Mouse (Mus musculus): ENCODE measurements at regions not wholly inside any gene's neighbourhood (a gene's known extent, or its start where the extent isn't known, plus 50 kb on each side); places are given as distances from the start of the nearest gene placed in this dataset.

GRCm38 (mm10) chr12:71467820-71468219, 158.1 kb downstream of the Dact1 start:
- Histone ChIP-seq H3K9me3 (replicated peaks) (no peaks in the 10 kb centered on the region), H3K36me3 (no peaks in the 10 kb centered on the region), H3K9ac (no peak overlapping the region), H3K27ac (no peak overlapping the region), H3K4me3 (no peak overlapping the region), H3K4me1 (no peaks in the 10 kb centered on the region), H3K4me2 (no peak overlapping the region), H3K27me3 (replicated peaks) (no peaks in the 10 kb centered on the region)
- no peak for ATAC-seq
- WGBS (ENCODE audit: insufficient replicate concordance): 63% methylated on average over 7 of the region's 7 CpGs

GRCm38 (mm10) chr12:71468324-71468723, 158.6 kb downstream of the Dact1 start:
- WGBS (ENCODE audit: insufficient replicate concordance): 68% methylated on average over 6 of the region's 6 CpGs
- Histone ChIP-seq H3K9me3 (replicated peaks) (no peaks in the 10 kb centered on the region), H3K4me1 (no peaks in the 10 kb centered on the region), H3K27me3 (replicated peaks) (no peaks in the 10 kb centered on the region), H3K9ac (no peak overlapping the region), H3K4me2 (no peak overlapping the region), H3K36me3 (no peaks in the 10 kb centered on the region), H3K27ac (no peak overlapping the region), H3K4me3 (no peak overlapping the region)
- no peak for ATAC-seq

- Histone ChIP-seq H3K27ac (no peak overlapping the region), H3K4me3 (no peak overlapping the region), H3K9ac (no peak overlapping the region), H3K4me2 (no peak overlapping the region), H3K9me3 (replicated peaks) (no peaks in the 10 kb centered on the region), H3K27me3 (replicated peaks) (no peaks in the 10 kb centered on the region), H3K4me1 (no peaks in the 10 kb centered on the region), H3K36me3 (no peaks in the 10 kb centered on the region)
- WGBS (ENCODE audit: insufficient replicate concordance): 77% methylated on average over 13 of the region's 13 CpGs
- no peak for ATAC-seq
Measured at GRCm38 (mm10) chr12:71470983-71471715, 161.5 kb downstream of the Dact1 start.

GRCm38 (mm10) chr12:71471720-71472119, 162.0 kb downstream of the Dact1 start:
- Histone ChIP-seq H3K4me2 (no peak overlapping the region), H3K9me3 (replicated peaks) (no peaks in the 10 kb centered on the region), H3K36me3 (no peaks in the 10 kb centered on the region), H3K4me3 (no peak overlapping the region), H3K4me1 (no peaks in the 10 kb centered on the region), H3K27me3 (replicated peaks) (no peaks in the 10 kb centered on the region), H3K9ac (no peak overlapping the region), H3K27ac (no peak overlapping the region)
- 76% methylated on average over 4 of the region's 4 CpGs for WGBS (ENCODE audit: insufficient replicate concordance)
- no peak for ATAC-seq

GRCm38 (mm10) chr12:71476238-71476637, 166.6 kb downstream of the Dact1 start:
- 46% methylated on average over 4 of the region's 4 CpGs for WGBS (ENCODE audit: insufficient replicate concordance)
- Histone ChIP-seq H3K27ac (no peak overlapping the region), H3K36me3 (no peaks in the 10 kb centered on the region), H3K4me1 (no peaks in the 10 kb centered on the region), H3K9me3 (replicated peaks) (no peaks in the 10 kb centered on the region), H3K4me3 (no peak overlapping the region), H3K9ac (no peak overlapping the region), H3K4me2 (no peak overlapping the region), H3K27me3 (replicated peaks) (no peaks in the 10 kb centered on the region)
- ATAC-seq: no peak

- Histone ChIP-seq H3K4me2 (no peak overlapping the region), H3K27me3 (replicated peaks) (no peaks in the 10 kb centered on the region), H3K36me3 (no peaks in the 10 kb centered on the region), H3K9me3 (replicated peaks) (no peaks in the 10 kb centered on the region), H3K4me3 (no peak overlapping the region), H3K4me1 (0 out of 2 replicates have a peak, but pooled peaks cover under 1% of the 10 kb centered on the region), H3K9ac (no peak overlapping the region), H3K27ac (no peak overlapping the region)
- ATAC-seq: no peak
- 44% methylated on average over 5 of the region's 5 CpGs for WGBS (ENCODE audit: insufficient replicate concordance)
Measured at GRCm38 (mm10) chr12:71477691-71478090, 168.0 kb downstream of the Dact1 start.

GRCm38 (mm10) chr12:71481371-71481770, 171.7 kb downstream of the Dact1 start:
- 58% methylated on average over 6 of the region's 6 CpGs for WGBS (ENCODE audit: insufficient replicate concordance)
- no peak for ATAC-seq
- H3K9me3 ChIP-seq (replicated peaks): no peaks in the 10 kb centered on the region
- no peak overlapping the region for H3K27ac ChIP-seq
- no peaks in the 10 kb centered on the region for H3K36me3 ChIP-seq
- H3K9ac ChIP-seq: no peak overlapping the region
- 0 out of 2 replicates have a peak, but pooled peaks cover 3% of the 10 kb centered on the region for H3K4me1 ChIP-seq
- H3K4me3 ChIP-seq: no peak overlapping the region
- no peaks in the 10 kb centered on the region for H3K27me3 ChIP-seq (replicated peaks)
- no peak overlapping the region for H3K4me2 ChIP-seq

- Histone ChIP-seq H3K4me1 (0 out of 2 replicates have a peak, but pooled peaks cover 3% of the 10 kb centered on the region), H3K9me3 (replicated peaks) (no peaks in the 10 kb centered on the region)
- ATAC-seq: no peak
Measured at GRCm38 (mm10) chr12:71481899-71482593, 172.4 kb downstream of the Dact1 start.

GRCm38 (mm10) chr12:71482619-71483018, 172.9 kb downstream of the Dact1 start:
- Histone ChIP-seq H3K4me3 (no peak overlapping the region), H3K9ac (no peak overlapping the region), H3K36me3 (no peaks in the 10 kb centered on the region), H3K27me3 (replicated peaks) (no peaks in the 10 kb centered on the region), H3K4me1 (0 out of 2 replicates have a peak, but pooled peaks cover 3% of the 10 kb centered on the region), H3K27ac (no peak overlapping the region), H3K4me2 (no peak overlapping the region), H3K9me3 (replicated peaks) (no peaks in the 10 kb centered on the region)
- no peak for ATAC-seq
- 29% methylated on average over 2 of the region's 2 CpGs for WGBS (ENCODE audit: insufficient replicate concordance)

More at GRCm38 (mm10) chr12:71481899-71482593, 172.4 kb downstream of the Dact1 start:
- H3K4me3 ChIP-seq: no peak overlapping the region
- no peaks in the 10 kb centered on the region for H3K27me3 ChIP-seq (replicated peaks)
- 61% methylated on average over 9 of the region's 9 CpGs for WGBS (ENCODE audit: insufficient replicate concordance)
- no peak overlapping the region for H3K27ac ChIP-seq
- H3K36me3 ChIP-seq: no peaks in the 10 kb centered on the region
- H3K9ac ChIP-seq: no peak overlapping the region
- H3K4me2 ChIP-seq: no peak overlapping the region

GRCm38 (mm10) chr12:71483536-71484165, 174.0 kb downstream of the Dact1 start:
- Histone ChIP-seq H3K27me3 (replicated peaks) (no peaks in the 10 kb centered on the region), H3K9ac (no peak overlapping the region), H3K4me2 (no peak overlapping the region), H3K4me3 (no peak overlapping the region), H3K27ac (no peak overlapping the region), H3K36me3 (no peaks in the 10 kb centered on the region), H3K4me1 (0 out of 2 replicates have a peak, but pooled peaks cover 3% of the 10 kb centered on the region), H3K9me3 (replicated peaks) (no peaks in the 10 kb centered on the region)
- ATAC-seq: no peak
- WGBS (ENCODE audit: insufficient replicate concordance): 66% methylated on average over 7 of the region's 7 CpGs

- Histone ChIP-seq H3K27ac (no peak overlapping the region), H3K4me2 (no peak overlapping the region), H3K9ac (no peak overlapping the region), H3K4me1 (0 out of 2 replicates have a peak, but pooled peaks cover 3% of the 10 kb centered on the region), H3K9me3 (replicated peaks) (no peaks in the 10 kb centered on the region), H3K4me3 (no peak overlapping the region), H3K36me3 (no peaks in the 10 kb centered on the region), H3K27me3 (replicated peaks) (no peaks in the 10 kb centered on the region)
- no peak for ATAC-seq
- WGBS (ENCODE audit: insufficient replicate concordance): 86% methylated on average over 5 of the region's 5 CpGs
Measured at GRCm38 (mm10) chr12:71484286-71484685, 174.6 kb downstream of the Dact1 start.

GRCm38 (mm10) chr12:71486078-71486477, 176.4 kb downstream of the Dact1 start:
- Histone ChIP-seq H3K27me3 (replicated peaks) (no peaks in the 10 kb centered on the region), H3K36me3 (no peaks in the 10 kb centered on the region), H3K9ac (no peak overlapping the region), H3K9me3 (replicated peaks) (no peaks in the 10 kb centered on the region), H3K27ac (no peak overlapping the region), H3K4me3 (no peak overlapping the region), H3K4me1 (0 out of 2 replicates have a peak, but pooled peaks cover 3% of the 10 kb centered on the region), H3K4me2 (no peak overlapping the region)
- WGBS (ENCODE audit: insufficient replicate concordance): 72% methylated on average over 12 of the region's 12 CpGs
- ATAC-seq: no peak
